Mouse (Mus musculus) Muller cell, postnatal 12 days (primary cell): ENCODE measurements around the gene Jak3.
"Not testable (repeated sequence)": the region's sequence is repeated elsewhere in the genome, so short reads cannot be mapped to it uniquely, and the experiment has no call there.

ENCODE experiments used
- DNase-seq: peaks from one replicate; pipeline ENCODE4 v3.0.0-alpha.2; 2015; ENCODE audit errors: inconsistent ontology term

Jak3 gene

DNA sequence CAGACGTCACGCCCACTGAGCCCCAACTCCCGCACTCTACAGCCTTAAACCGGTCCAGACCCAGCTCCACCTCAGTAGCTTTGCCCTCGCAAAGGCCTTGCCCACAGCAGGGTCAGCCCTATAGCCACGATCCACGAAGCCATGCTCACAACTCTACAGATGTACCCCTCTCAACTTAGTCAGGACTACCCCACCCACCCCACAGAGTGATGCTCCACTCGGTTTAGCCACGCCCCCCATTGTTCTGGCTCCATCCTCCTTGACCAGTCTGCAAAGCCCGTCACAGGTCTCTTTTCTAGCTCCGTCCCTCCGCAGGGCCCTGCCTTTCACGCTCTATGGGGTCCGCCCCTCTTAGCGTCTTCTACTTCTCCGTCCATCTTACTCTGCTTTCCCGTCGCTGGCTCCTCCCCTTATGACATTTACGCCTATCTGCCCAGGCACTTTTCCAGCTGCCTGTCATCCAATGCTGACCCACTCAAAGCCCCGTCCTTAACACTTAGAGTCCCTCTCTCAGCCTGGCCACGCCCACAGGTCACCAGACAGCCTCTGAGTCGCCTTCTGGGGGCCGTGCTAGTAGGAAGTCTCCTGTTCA lies 10.1 kb downstream of the Jak3 start:
- DNase-seq = no peak

DNA sequence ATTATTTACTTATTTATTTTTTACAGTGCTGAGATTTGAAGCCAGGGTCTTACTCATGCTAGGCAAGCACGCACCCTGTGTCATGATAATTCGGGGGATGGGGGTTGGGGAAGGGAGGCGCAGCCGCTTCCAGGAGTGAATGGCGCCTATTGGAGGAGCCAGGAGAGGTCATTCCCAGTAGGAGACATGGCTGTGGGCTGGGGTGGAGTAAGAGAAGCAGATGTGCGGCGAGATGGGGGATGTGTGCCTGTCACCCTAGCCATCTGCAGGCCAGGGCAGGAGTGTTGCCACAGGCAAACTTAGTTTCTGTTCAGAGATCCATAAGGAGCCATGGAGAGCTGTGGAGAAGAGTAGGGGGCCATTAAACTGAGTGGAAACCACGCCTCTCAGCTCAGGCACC lies 11.5 kb downstream of the Jak3 start:
- DNase-seq = no peak

DNA sequence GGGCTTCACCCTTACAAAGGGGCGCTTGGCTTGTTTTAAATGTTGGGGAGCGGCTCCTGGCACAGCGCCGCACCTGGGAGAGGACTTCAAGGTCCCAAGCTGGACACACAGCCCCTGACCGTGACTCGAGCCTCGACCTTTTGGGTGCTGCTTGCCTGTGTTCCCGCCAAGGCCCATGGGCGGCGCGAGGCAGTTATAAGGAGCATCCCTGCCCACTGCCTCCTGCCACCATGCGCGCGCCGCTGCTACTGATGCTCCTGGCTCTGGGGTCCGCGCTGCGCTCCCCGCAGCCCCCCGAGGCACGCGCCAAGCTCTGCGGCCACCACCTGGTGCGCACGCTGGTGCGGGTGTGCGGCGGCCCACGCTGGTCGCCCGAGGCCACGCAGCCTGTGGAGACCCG lies 12.9 kb downstream of the Jak3 start, which contains the start of gene Insl3:
Insl3 (plus strand) TSS at position 187 of the 400 bp plus-strand sequence.
- DNase-seq = no peak

DNA sequence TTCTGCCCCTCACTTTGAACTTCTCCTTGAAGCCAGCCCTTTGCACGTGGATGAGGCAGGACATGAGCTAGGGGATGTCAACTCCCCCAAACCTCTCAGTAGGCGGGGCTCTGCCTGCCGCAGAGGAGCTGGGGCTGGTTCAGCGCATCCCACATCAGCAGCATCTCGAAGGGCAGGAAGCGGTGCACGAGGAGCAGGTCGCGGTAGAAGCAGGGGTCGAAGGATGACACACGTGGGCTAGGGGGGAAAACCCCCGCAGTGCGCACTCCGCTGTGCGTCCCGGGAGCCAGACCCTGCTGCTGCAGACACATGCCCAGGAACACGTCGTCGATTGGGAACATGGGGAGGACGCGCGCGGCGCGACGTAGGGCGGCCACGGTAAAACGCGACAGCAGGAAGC lies 16.4 kb downstream of the Jak3 start:
- DNase-seq = no peak

DNA sequence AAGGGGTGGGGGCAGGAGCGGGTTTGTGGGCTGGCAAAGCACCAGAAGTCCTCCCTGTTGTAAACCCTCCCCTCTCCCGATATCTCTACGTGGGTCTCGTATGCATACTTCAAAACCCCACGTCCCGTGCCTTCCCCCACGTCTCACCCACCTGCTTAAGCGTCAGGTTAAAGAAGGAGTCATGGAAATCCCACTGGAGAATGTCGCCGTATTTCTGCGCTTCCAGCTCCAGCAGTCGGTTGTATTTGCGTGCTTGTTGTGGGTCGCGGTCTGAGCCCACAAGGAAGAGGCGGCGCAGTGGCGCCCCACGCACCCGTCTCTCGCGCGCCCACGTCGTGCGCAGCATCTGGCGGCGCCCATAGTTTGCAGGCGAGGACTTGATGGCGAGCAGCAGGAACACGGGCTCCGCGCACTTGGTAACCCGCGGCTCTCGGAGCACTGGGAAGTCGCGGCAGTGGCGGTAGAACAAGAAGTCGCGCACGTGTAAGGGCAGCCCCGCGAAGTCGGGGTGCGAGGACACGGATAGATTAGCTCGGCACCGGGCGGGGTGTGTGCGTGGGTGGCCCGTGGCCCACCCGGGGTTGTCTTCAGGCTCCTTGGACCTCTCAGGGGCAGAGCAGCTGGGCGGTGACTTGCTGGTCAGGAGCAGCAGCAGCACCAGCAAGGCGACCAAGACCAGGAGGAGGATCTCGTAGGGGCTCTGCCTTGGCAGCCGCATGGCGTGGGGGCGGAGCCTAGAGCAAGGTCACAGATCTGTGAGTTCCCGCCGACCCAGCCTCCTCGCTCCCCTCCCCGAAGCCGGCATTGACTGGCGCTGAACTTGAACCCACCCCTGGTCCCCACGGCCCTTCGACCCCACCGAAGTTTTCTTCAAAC lies 17.3 kb downstream of the Jak3 start:
- no peak for DNase-seq

DNA sequence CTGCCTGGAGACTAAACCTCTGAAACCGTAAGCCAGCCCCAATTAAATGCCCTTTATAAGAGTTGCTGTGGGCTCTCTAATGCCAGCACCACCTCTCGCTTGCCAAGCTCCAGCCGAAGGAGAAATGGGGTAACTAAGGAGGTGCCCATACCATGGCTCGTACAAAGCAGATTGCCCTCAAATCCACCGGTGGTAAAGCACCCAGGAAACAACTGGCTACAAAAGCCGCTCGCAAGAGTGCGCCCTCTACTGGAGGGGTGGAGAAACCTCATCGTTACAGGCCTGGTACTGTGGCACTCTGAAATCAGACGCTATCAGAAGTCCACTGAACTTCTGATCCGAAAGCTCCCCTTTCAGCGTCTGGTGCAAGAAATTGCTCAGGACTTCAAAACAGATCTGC lies 19.4 kb downstream of the Jak3 start:
- not testable (repeated sequence) for DNase-seq

DNA sequence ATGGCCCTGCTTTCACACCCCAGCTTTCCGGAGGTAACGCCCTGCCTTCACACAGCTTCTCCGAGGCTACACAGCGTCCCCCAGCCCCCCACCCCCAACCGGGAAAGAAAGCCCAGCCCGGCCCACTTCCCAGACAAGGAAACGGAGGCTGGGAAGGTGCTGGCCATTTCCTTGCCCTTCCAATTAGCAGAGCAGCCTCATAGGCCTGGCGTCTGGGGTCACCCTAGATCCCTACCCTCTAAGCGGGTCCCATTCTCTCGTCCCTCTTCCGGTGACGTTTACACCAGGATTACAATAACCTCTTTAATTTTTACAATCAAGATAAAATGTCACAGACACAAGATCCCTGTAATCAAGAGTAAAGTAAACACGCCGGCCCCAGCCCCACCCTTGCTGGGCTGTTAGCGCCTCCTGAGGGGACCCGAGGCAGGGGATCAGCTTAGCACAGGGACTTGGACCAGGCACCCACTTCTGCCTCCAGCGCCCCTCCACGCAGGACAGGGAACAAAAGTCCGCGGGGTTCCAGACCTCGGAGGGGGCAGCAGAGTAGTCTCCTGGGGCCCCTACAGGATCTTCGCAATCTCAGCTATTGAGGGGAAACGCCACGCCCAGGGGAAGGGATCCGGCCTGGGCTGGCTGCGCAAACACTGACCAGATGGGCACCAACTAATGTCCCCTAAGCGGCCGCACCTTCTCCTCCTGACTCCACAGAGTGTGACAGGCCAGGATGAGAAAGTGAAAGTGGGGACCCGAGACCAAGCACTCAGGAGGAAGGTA lies 24.6 kb downstream of the Jak3 start:
- no peak for DNase-seq

DNA sequence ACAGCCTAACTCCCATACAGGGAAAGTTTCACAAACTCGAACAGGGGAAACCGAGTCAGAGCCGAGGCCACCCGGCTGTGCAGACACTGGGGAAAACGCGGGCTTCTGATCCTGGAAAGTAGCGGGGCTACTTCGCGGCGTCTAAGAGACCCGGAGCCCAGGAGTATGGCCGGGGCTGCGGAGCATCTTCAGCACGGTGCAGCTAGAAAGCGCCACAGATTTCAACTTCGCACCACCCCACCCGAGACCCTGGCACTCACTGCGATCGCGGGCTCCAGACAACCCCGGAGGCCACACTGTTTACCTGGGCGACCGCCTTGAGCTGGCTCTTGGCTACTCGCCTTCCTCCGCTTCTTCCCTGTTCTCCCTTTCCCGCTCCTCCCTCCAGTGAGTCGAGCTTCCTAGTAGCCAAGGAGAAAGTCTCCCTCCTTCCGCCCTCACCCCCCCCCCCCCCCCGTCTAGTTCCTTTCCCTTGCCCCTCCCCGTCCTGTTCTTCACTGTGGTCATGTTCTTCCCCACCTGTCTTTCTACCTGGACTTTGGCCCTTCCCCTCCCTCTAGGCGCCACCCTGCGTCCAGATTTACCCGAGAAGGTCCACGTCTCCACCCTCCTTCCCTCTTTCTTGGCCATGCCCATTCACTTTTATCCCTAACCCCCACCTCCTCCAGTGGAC lies 25.5 kb downstream of the Jak3 start, which contains the start of gene B3gnt3:
B3gnt3 (minus strand) TSS at position 376 of the 673 bp plus-strand sequence.
- DNase-seq = no peak

DNA sequence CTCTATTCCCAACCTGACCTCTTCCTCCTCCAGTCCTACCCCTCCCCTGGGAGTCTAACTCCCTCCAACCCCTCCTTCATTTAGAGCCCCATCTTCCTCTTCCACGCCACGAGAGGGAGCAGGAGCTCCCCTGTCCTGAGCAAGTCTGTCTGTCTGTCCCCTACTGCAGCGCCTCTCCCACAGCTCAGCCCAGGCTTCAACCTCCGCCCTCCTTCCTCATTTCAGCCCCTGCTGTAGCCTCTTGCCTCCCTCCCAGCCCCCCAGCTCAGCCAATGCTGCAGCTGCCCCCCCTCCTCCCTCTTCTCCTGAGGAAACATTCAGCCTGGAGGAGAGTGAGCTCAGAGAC lies 26.0 kb downstream of the Jak3 start:
- DNase-seq = no peak

DNA sequence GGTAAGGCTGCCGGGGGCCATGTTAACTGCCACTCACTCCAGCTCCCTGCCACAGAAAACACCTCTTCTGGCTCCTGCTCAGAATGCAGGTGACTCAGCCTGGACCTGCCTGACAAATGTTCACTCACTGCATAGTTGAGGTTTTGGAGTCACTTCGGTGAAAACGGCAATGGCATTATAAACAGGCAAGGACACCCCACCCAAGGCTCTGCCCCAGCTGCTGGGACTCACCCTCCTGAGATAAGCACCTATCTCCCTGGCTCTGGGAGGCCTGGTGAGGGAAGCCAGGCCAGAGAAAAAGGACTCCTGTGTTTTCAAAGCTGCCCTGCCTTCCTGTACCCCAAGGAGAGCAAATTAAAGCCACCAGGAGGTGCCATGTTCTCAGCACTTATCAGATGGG lies 26.8 kb downstream of the Jak3 start:
- DNase-seq = no peak

DNA sequence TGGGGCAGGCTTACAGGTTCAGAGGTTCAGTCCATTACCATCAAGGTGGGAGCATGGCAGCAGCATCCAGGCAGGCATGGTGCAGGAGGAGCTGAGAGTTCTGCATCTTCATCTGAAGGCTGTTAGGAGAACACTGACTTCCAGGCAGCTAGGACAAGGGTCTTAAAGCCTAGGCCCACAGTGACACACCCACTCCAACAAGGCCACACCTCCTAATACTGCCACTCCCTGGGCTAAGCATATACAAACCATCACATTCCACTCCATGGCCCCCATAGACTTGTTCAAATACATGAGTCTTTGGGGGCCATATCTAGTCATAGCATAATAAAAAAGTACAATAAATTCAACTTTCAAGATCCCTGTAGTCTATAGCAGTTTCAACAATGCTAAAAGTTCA lies 27.3 kb downstream of the Jak3 start:
- not testable (repeated sequence) for DNase-seq

DNA sequence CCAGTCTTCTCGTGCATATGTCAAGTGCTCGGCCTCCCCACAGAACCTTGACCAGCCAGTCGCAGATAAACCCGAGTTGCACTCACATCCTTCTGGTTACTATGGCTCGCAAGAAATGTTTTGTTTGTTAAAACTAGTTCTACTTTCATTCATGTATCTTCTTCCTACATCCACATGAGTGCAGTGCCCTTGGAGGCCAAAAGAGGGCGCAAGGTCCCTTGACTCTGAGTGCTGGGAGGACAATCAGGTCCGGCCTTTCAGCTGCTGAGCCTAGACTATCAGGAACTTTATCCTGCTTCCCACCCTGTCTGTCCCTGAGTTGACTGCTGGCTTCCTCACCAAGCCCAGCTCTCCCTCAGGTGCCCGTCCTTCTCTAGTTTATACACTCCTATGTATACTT lies 31.8 kb downstream of the Jak3 start:
- DNase-seq = no peak

DNA sequence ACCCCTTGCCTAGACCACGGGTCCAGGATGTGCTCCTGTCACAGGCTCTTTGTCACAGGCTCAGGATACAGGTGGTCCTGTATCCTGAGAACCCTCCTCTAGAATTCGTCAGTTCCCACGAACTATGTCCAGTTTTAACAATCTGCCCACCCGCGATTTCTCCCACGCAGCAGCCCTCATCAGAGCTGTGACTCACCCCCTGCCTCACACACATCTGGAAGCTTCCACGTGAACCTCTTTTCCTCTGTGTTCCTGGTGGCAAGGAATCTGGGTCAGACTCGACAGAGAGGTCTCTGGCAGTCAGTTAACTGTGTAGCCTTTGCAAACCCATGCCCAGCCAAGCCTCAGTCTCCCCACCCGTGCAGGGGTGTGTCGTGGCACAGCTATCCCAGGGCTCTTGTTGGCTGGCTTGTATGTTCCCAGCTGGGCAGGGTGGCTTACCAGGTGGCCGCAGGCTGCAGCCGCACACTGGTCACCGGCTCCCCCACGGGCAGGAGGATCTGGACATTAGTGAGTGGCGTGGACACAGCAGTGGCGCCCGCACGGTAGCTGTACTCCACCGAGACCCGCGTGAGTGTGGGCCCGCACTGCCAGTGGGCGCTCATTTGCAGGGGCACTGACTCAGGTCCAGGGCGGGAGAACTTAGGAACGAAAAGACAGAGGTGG lies 33.2 kb downstream of the Jak3 start:
- no peak for DNase-seq

DNA sequence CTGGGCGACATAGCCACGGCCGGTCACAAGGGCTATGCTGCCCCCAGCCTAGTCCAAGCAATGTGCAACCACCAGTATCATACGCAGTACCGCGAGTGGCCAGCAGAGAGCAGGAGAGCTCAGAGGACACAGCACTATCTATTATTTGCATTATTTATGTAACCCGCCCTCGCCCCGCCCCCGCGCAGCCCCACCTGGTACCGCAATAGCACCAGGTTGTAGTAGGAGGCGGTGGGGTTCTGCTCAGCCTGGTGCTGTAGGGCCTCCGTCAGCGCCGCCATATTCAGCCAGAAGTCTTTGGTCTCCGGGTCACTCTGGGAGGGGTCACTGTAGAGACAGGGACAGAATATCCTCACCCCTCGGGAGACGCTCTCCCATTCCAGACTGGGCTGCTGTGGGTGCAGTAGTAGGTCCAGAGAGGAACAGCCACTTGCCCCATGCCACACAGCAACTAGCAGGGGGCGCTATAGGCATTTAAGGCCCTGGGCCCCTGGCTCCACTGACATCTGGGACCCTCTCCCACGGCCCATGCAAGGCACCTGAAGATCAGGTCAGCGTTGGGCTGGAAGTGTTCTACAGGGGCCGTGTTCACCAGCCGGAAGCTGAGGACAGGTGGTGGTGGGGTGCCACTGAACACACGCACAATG lies 33.8 kb downstream of the Jak3 start:
- DNase-seq = peak; percentile 48

DNA sequence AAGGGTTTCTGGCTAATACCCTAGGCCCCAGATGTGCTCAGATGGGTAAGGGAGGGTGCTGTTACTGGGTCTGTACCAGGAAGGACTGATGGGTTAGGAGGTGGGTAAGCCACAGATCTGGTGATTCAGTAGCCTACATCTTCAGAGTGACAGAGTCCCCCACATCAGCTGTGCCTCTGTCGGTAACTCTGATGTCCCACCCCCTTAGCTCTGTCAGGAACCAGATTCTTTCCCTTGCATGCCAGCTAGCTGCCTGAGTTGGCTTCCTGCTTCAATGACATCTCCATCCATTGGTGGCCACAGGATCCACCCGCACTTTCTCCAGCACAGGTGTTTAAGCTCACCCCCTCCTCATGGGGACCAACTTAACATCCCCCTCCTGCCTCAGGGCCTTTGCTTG lies 35.5 kb downstream of the Jak3 start:
- DNase-seq = no peak

DNA sequence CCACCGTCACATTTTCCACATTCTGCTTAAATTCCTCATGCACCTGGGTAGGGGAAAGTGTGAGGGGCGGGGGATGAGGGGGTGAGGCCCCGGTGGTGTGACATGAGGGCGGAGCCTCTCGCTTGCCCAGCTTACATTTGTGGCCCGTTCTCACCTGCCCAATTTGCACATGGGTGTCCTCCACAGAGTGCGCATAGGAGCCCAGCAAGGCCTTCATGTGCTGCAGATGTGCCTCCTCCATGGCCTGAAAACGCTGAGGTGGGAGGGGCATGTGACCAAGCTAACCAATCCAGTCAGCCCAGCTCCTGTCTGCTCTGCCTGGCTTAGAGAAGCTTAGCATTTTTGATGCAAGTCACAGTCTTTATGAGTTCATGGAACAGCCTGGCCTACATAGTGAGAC lies 39.4 kb downstream of the Jak3 start:
- DNase-seq = no peak

DNA sequence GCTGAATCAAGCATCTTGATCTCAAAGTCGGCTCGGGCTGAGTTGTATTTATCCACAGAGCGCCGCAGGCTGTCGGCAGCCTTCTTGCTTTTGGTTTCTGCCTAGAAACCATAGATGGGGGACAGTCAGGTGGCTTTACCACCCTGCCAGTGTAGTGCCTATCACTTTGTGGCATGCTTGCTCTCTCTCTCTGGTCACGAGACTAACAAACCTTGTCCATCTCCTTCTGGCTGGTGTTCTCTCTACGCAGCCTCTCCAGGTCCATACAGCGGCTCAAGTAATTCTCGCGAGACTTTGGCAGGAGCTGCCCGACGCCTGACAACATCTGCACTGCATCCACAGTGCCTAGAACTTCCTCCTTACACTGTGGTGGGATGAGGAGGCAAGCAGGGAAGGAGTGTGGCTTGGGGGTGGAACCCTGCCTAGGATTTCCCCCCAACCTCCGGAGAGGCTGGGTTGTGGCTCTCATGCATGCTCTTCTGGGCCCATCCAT lies 40.5 kb downstream of the Jak3 start:
- DNase-seq = no peak

DNA sequence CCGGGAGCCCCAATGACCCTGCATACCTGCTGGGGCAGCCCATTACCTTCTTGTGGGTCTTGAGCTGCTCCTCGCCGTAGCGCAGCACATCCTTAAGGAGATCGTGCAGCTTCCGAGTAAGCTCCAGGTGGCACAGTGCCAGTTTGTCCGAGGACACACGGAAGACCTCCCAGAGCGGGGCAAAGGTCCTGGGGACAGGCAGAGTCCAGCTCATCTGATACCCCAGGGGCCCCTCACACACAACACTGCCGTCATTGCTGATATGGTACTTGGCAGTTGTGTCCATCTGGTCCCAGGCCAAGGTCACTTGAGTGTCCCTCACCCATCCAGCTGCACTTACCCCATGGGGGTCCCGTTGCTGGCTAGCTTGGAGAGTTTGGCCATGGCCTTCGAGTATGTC lies 41.0 kb downstream of the Jak3 start:
- no peak for DNase-seq

DNA sequence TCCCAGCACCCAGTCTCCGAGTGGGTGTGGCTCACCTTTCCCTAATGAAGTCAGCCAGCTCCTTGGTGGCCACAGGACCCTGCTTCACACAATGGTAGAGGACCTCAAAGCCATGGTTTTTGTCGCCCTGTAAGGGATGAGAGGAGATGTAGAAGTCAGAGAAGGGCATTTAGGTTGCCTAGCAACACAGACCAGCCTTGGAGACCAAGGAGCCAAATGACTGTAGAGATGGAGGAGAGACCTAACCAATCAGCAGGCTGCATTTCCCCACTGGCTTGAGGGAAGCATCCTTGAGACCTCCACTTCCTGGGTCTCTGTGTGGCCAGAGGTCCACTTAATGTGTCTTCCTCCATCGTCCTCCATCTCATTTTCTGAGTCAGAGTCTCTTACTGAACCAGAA lies 42.2 kb downstream of the Jak3 start:
- no peak for DNase-seq

DNA sequence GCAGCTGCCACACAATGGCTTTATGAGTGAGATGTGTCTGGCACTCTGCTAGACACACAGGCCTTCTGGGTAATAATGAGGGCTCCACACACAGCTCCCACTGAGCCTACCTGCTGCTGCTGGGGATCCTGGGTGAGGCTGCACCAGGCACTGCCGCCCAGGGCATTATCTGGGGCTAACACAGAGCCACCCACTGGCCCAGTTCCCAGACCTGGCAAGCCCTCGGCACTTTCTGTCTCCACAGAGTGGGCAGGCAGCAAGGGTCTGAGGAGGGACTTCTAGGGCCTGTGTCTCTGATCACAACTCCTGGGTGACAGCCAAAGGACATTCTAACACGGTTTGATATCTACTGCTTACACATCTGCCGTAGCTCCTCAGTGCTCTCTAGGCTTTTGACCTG lies 43.1 kb downstream of the Jak3 start:
- DNase-seq = peak; percentile 53

DNA sequence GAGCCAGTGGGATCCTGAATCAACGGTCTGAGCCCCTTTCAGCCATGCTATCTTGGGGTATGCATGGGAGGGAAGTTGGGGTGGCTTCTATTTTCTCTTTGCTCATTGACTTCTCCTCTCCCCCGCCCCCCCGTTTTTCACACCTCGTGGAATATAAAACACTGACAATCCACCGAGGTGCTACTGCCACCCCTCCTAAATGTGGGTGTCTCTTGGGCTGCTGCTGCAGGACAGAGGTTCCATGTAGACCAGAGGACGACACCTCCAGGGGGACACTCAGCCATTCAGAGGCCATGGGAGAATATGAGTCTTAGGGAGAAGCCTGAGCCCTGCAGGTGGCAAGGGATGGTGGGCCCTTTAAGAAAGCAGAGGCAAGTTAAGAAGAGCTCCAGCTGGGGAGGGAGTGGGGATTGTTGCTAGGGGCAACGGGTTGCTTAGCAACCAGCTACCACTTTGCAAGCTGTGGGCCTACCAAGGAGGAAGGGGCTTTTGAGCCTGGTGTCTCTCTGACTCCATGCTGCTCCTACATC lies 43.9 kb downstream of the Jak3 start:
- DNase-seq = no peak
